Mouse (Mus musculus) midbrain, embryonic 12.5 days (tissue): ENCODE data around the gene Dcaf7. TPM values are rescaled to one million over a fixed set of nuclear protein-coding genes. Genes with fewer than 3 reads are reported as not detected.

Source experiments
- ATAC-seq: fragments of 200-750 bp; cut with Nextera tagmentation; 2 replicates; pipeline ENCODE4 v1.8.0; 2017; ENCODE audit warnings: low read depth, moderate TSS enrichment, moderate library complexity; ENCODE audit not compliant: low FRiP score
- H3K27ac ChIP-seq: fragments of 300-500 bp; sonication (generic); replicated peaks from 2 replicates; pipeline ENCODE4 v1.5.1; 2016; ENCODE audit warnings: mild to moderate bottlenecking
- H3K27me3 ChIP-seq: fragments of 300-500 bp; sonication (generic); 2 replicates; pipeline ENCODE4 v1.6.1; 2016; ENCODE audit warnings: mild to moderate bottlenecking
- H3K36me3 ChIP-seq: fragments of 300-500 bp; sonication (generic); 2 replicates; pipeline ENCODE4 v1.6.1; 2016
- H3K4me1 ChIP-seq: fragments of 300-500 bp; sonication (generic); 2 replicates; pipeline ENCODE4 v1.6.1; 2016
- H3K4me2 ChIP-seq: fragments of 300-500 bp; sonication (generic); replicated peaks from 2 replicates; pipeline ENCODE4 v1.6.1; 2016; ENCODE audit warnings: mild to moderate bottlenecking, moderate library complexity
- H3K4me3 ChIP-seq: fragments of 300-500 bp; sonication (generic); 2 replicates; pipeline ENCODE4 v1.5.1; 2016; ENCODE audit warnings: mild to moderate bottlenecking
- H3K9ac ChIP-seq: fragments of 300-500 bp; sonication (generic); replicated peaks from 2 replicates; pipeline ENCODE4 v1.6.1; 2016; ENCODE audit warnings: mild to moderate bottlenecking, moderate library complexity
- H3K9me3 ChIP-seq: fragments of 300-500 bp; sonication (generic); 2 replicates; pipeline ENCODE4 v1.6.1; 2016; ENCODE audit warnings: mild to moderate bottlenecking
- WGBS: fragments of 180-500 bp; shearing (Covaris S2); methylation state at CpG from one replicate; pipeline ENCODE4 v1.1.7; 2016; 5-methylcytosine and 5-hydroxymethylcytosine counted together
- polyA plus RNA-seq: library from polyadenylated mRNA; unstranded; fragments of >200 nt; fragmentation: Nextera tagmentation; extraction: Ambion mirVana; gene quantifications from 2 replicates; pipeline ENCODE4 v1.2.1, GENCODE M21; 2016

Dcaf7 gene
- polyA plus RNA-seq, 1 experiment from 2014 or later = 122 TPM

GRCm38 (mm10) chr11:106073774-106074173, 37.1 kb downstream of the Dcaf7 start:
- Histone ChIP-seq H3K4me3 (no peak overlapping the region), H3K27ac (no peak overlapping the region), H3K27me3 (no peaks in the 10 kb centered on the region), H3K9ac (no peak overlapping the region), H3K4me2 (no peak overlapping the region), H3K9me3 (no peaks in the 10 kb centered on the region), H3K4me1 (no peaks in the 10 kb centered on the region), H3K36me3 (peaks cover 21% of the 10 kb centered on the region)
- WGBS = 87% methylated on average over 3 of the region's 3 CpGs
- ATAC-seq = no peak

- WGBS = 11% methylated on average over 4 of the region's 4 CpGs
- Histone ChIP-seq H3K9ac (no peak overlapping the region), H3K4me3 (no peak overlapping the region), H3K36me3 (peaks cover 21% of the 10 kb centered on the region), H3K27ac (no peak overlapping the region), H3K4me1 (no peaks in the 10 kb centered on the region), H3K4me2 (no peak overlapping the region), H3K27me3 (no peaks in the 10 kb centered on the region), H3K9me3 (no peaks in the 10 kb centered on the region)
- ATAC-seq = no peak
These were observed 39.6 kb downstream of the Dcaf7 start for GRCm38 (mm10) chr11:106076321-106076720.

GRCm38 (mm10) chr11:106083708-106084701, 47.3 kb downstream of the Dcaf7 start, which contains the start of gene Map3k3:
Map3k3 (plus strand) TSS chr11:106084613.
- under 1% methylated on average over 69 of the region's 69 CpGs for WGBS
- ATAC-seq = peak; percentile 99
- Histone ChIP-seq H3K27ac (peak within 1 kb of the TSS; percentile 99), H3K9ac (peak within 1 kb of the TSS; percentile 93), H3K27me3 (no peaks in the 10 kb centered on the region), H3K36me3 (no peaks in the 10 kb centered on the region), H3K4me2 (peak within 1 kb of the TSS; percentile 59), H3K9me3 (no peaks in the 10 kb centered on the region), H3K4me3 (peak within 1 kb of the TSS; percentile 98), H3K4me1 (peaks cover 17% of the 10 kb centered on the region)

- peak overlapping the region; percentile 99 for H3K27ac ChIP-seq
- H3K4me2 ChIP-seq = peak overlapping the region; percentile 59
- H3K4me3 ChIP-seq = peak overlapping the region; percentile 98
- under 1% methylated on average over 59 of the region's 61 CpGs for WGBS
- no peaks in the 10 kb centered on the region for H3K9me3 ChIP-seq
- no peaks in the 10 kb centered on the region for H3K36me3 ChIP-seq
- peak overlapping the region; percentile 93 for H3K9ac ChIP-seq
- peak; percentile 60 for ATAC-seq
- H3K27me3 ChIP-seq = no peaks in the 10 kb centered on the region
- H3K4me1 ChIP-seq = peaks cover 17% of the 10 kb centered on the region
These were observed 48.4 kb downstream of the Dcaf7 start for GRCm38 (mm10) chr11:106084911-106085561.

- 93% methylated on average over 1 of the region's 1 CpGs for WGBS
- H3K27me3 ChIP-seq = no peaks in the 10 kb centered on the region
- ATAC-seq = no peak
- H3K4me2 ChIP-seq = no peak overlapping the region
- H3K27ac ChIP-seq = no peak overlapping the region
- no peaks in the 10 kb centered on the region for H3K9me3 ChIP-seq
- peaks cover 19% of the 10 kb centered on the region; the same call in 1 of the 2 replicates for H3K36me3 ChIP-seq
- H3K4me3 ChIP-seq = no peak overlapping the region
- no peaks in the 10 kb centered on the region for H3K4me1 ChIP-seq
- H3K9ac ChIP-seq = no peak overlapping the region
These were observed 61.6 kb downstream of the Dcaf7 start for GRCm38 (mm10) chr11:106098223-106098622.

GRCm38 (mm10) chr11:106102866-106103265, 66.2 kb downstream of the Dcaf7 start:
- Histone ChIP-seq H3K9ac (no peak overlapping the region), H3K36me3 (peaks cover 24% of the 10 kb centered on the region; the same call in 1 of the 2 replicates), H3K27ac (no peak overlapping the region), H3K4me1 (no peaks in the 10 kb centered on the region), H3K9me3 (no peaks in the 10 kb centered on the region), H3K4me3 (no peak overlapping the region), H3K4me2 (no peak overlapping the region), H3K27me3 (no peaks in the 10 kb centered on the region)
- ATAC-seq = no peak
- WGBS = 91% methylated on average over 3 of the region's 3 CpGs

- 80% methylated on average over 8 of the region's 8 CpGs for WGBS
- no peaks in the 10 kb centered on the region for H3K4me1 ChIP-seq
- no peak overlapping the region for H3K9ac ChIP-seq
- H3K27me3 ChIP-seq = no peaks in the 10 kb centered on the region
- no peak overlapping the region for H3K27ac ChIP-seq
- H3K36me3 ChIP-seq = peaks cover 15% of the 10 kb centered on the region; the same call in 1 of the 2 replicates
- H3K4me2 ChIP-seq = no peak overlapping the region
- no peak for ATAC-seq
- H3K9me3 ChIP-seq = no peaks in the 10 kb centered on the region
- H3K4me3 ChIP-seq = no peak overlapping the region
These were observed 69.4 kb downstream of the Dcaf7 start for GRCm38 (mm10) chr11:106106047-106106587.

Other genes with a start within 250 kb of the Dcaf7 start
- 13.2 and 16.3 TPM in 2 replicates for gene Cyb561, start 83.5 kb upstream of the Dcaf7 start, polyA plus RNA-seq
- 1.2 and 1.4 TPM in 2 replicates for gene Ace, start 68.9 kb upstream of the Dcaf7 start, polyA plus RNA-seq
- gene Ace3, start 42.2 kb upstream of the Dcaf7 start, polyA plus RNA-seq = not detected in 2 replicates
- gene Kcnh6, start 28.7 kb upstream of the Dcaf7 start, polyA plus RNA-seq = 0.50 and 0.56 TPM in 2 replicates
- gene Taco1, start 29.2 kb downstream of the Dcaf7 start, polyA plus RNA-seq = 9.8 and 10.4 TPM in 2 replicates
- gene Map3k3, start 47.7 kb downstream of the Dcaf7 start, polyA plus RNA-seq = 25.4 and 25.8 TPM in 2 replicates
- gene Gm10840, start 124.0 kb downstream of the Dcaf7 start, polyA plus RNA-seq = 0.78 TPM in 1 of 2 replicates, not detected in the other
- 278 and 309 TPM in 2 replicates for gene Limd2, start 124.0 kb downstream of the Dcaf7 start, polyA plus RNA-seq
- gene Strada, start 165.3 kb downstream of the Dcaf7 start, polyA plus RNA-seq = 33.6 and 40.9 TPM in 2 replicates
- 79.2 and 85.9 TPM in 2 replicates for gene Ccdc47, start 179.5 kb downstream of the Dcaf7 start, polyA plus RNA-seq
- gene Ddx42, start 180.1 kb downstream of the Dcaf7 start, polyA plus RNA-seq = 113 and 120 TPM in 2 replicates
- gene Ftsj3, start 219.2 kb downstream of the Dcaf7 start, polyA plus RNA-seq = 56.5 and 58.0 TPM in 2 replicates
- 321 and 324 TPM in 2 replicates for gene Psmc5, start 219.3 kb downstream of the Dcaf7 start, polyA plus RNA-seq
- 23.9 and 24.1 TPM in 2 replicates for gene Smarcd2, start 236.1 kb downstream of the Dcaf7 start, polyA plus RNA-seq
- gene Tcam1, start 239.8 kb downstream of the Dcaf7 start, polyA plus RNA-seq = 0.17 and 0.24 TPM in 2 replicates